Mouse (Mus musculus): ENCODE measurements around the gene Vps37b.

Vps37b gene

DNA sequence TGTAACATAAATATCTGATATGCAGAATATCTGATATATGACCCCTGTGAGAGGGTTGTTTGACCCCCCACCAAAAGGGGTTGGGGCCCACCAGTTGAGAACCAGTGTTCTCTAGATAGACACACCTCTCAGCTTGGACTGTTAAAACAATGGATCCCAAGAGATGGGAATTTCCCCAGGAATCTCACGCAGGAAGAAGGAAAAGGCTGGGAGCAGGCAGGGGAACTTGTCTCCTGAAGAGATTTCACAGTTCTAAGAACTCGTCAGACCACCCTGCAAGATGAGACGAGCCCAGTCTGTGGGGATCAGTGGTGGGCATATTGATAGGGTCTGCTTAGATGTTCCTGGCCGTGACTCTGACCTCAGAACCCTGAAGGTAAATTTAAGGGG, 52.1 kb downstream of the Vps37b start:
- no peak for DNase-seq (ENCODE audit: low read depth, low spot score)

DNA sequence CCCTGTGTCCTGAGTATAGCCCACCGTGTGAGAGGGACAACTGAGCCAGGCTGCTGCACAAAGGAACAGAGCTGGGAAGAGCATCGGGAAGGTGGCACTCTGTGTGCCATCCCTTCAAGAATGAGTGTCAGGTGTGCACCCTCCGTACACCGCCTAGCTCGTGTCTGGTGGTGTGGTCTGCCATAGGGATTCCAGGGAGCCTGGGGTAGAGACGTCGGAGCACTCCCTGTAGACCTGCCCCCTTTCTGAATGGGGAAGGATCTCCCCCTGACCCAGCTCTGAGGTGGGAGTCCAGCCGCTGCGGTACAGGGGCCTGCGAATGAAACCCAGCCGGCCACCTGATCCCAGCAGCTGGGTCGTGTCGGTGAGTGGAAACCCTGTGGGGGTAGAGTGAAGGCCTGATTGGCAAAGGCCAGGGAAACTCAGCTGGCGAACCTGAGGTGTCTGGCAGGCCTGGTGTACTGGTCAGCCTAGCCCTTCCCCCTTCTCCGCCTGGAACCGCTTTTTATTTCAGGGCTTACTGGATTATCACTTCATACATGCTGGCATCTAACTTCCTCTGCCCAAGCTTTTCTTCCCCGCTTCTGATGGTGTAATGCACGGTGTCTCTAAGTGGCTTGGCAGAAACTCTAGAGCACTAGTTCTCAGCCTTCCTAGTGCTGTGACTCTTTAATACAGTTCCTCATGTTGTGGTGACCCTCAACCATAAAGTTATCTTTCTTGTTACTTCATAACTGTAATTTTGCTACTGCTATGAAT, 52.7 kb downstream of the Vps37b start:
- no peak for DNase-seq (ENCODE audit: low read depth, low spot score)

DNA sequence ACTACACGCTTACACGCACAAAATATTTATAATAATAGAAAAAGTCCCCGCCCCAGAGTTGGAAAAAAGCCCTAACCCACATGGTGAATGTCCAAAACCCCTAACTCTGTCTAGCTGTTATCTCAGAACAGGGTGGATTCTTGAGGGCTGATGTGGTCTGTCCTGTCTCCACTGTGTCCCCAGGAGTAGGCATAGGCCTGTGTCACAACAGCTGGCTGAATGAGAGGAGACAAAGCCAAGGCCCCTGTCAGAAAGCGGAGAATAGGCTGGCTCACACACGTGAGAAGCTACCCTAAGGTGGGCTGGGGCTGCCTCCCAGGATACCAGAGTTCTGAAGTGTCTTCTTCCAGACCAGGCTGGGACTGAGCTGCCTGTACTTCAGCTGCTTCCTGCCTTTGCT, 53.9 kb downstream of the Vps37b start:
- DNase-seq (ENCODE audit: low read depth, low spot score): no peak

DNA sequence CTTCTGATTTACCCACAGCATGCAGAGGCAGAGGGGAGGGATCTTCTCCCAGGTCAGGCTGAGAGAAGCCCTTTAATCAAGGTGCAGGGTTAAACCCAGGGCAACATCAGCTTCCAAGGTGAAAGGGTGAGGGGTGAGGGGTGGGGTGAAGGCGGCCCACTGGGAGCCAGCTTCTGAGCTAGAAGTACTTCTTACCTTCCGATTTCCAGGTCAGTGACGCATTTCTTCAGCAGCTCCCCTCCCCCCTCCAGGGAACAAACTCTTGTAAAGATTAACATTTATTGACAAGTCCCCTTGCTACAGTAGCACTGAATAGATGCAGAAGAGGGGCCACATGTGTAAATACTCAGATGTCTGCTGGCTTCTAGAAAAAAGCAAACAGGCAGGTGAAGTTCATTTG, 54.8 kb downstream of the Vps37b start:
- no peak for DNase-seq (ENCODE audit: low read depth, low spot score)

DNA sequence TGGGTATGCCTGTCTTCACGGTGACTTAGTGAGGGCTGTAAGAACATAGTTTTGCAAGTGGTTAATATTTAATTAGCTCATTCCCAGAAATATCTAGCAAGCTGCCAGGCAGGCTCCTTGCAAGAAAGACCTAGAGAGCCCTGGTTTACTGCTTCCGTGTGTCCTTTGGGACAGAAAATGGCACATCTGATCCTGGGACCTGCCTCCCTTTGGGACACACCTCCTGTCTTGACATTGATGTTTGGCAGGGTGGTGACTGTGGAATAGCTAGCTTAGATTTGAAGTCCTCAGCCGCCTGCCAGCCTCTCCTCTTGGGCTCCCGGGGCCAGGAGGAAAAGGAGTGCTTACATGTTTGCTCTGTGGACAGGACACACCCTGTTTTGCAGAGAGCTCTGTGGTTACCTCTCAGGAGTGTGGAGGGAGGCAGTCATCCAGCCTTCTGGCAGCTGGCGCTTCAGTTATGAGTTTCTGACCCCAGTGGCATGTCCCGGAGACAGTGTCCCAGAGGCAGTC, 56.3 kb downstream of the Vps37b start:
- no peak for DNase-seq (ENCODE audit: low read depth, low spot score)

DNA sequence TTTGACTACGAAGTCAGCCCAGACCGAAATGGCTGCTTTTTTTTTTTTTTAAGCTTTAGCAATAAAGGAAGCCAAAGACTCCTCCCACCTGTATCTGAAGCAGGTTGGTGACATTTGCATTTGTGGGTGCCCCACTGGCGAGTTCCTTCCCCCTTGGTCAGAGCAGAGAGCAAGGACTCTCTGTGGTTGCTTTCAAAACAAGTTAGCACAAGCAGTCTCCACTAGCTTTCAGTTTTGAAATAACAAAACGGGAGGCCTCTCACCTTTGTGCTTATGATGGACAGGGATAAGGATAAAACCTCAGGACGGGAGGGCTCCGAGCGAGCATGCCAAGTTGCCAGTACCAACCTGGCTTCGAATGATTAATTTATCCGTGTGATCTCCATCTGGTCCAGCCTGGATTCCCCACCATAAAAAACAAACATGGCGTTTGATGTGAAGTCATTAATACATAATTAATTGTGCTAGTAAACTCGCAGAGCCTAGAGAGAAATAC, 57.4 kb downstream of the Vps37b start:
- no peak for DNase-seq (ENCODE audit: low read depth, low spot score)

DNA sequence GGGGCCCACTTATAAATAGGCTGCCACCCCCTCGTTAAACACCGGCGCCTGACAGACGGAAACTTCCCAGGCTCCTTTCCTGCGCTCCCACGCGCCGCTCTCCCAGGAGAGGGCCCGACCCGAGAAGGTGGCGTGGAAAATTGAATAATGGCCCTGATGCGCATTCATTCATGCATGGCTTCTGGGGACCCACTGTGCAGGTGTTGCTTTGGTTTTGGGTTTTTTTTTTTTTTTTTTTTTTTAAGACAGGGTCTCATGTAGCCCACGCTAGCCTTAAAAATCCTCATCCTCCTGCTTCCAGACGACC, 57.9 kb downstream of the Vps37b start:
- DNase-seq (ENCODE audit: low read depth, low spot score): no peak

DNA sequence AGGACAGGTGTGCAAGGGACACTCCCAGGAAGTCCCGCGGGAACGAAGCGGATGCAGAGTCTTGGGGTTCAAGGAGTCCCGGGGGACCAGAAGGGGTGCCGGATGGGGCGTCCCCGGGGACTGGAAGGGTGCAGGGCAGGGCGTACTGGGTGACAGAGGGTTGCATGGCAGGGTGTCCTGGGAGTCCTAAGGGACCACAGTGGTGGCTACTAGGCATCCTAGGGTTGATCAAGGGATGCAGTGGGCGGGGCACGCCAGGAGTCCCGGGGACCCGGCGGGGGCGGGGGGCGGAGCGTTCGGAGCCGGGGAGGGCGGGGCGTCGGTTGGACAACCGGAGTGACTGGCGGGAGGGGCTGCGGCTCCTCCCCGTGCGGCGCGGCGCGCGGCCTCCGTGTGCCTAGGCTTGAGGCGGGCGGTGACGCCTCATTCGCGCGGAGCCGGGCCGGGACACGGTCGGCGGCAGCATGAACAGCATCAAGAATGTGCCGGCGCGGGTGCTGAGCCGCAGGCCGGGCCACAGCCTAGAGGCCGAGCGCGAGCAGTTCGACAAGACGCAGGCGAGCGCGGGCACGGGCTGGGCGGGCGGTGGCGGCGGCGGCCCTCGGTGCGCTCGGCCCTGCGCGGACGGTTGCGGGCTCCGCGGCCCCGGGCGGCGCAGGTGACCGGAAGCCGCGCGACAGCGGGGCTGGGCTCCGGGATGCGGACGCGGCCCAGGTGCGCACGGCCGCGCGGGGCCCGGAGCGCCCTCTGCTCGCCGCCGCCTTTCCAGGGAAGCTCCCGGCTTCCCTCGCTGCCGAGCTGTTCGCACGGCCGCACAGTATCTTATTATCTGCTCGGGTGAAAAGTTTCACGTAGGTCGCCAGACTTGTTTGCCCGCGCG, 58.5 kb downstream of the Vps37b start, which contains the start of gene Hip1r:
Gene Hip1r, plus strand, starts transcription at position 330 of the 880 bp plus-strand sequence.
- DNase-seq (ENCODE audit: low read depth, low spot score): no peak

DNA sequence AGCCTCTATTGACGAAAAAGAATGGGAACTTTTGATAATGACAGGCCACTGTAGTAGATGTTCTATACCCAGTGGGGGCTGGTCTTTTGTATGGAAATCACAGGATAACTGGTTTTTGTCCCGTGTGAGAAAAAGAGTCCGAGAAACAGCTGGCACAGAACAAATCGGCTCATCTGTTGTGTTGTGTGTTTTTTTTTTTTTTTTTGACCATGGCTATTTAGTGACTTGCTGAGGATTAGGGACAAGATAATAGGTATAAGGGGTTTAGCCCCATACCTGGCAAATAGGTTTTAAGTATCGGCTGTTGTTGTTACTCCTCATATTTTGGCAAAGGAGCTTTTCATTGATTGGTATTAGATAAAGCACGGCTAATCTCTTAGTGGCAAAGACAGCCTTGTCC, 59.6 kb downstream of the Vps37b start:
- no peak for DNase-seq (ENCODE audit: low read depth, low spot score)

DNA sequence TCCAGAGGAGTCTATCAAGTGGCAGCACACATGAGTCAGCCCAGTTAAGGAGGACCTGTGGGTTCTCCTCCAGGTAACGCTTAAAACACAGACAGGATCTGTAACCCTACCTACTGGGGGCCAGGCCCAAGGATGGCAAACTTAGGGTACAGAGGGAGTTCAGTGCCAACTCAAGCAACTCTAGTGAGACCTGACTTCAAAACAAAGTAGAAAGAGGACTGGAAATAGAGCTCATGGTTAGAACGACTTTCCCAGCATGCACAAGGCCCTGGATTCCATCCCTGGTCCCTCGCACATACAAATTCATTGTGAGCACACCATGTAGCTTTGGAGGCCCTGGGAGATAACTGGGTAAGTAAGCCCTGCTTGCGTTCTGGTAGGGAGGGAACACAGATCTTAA, 61.5 kb downstream of the Vps37b start:
- DNase-seq (ENCODE audit: low read depth, low spot score): no peak

DNA sequence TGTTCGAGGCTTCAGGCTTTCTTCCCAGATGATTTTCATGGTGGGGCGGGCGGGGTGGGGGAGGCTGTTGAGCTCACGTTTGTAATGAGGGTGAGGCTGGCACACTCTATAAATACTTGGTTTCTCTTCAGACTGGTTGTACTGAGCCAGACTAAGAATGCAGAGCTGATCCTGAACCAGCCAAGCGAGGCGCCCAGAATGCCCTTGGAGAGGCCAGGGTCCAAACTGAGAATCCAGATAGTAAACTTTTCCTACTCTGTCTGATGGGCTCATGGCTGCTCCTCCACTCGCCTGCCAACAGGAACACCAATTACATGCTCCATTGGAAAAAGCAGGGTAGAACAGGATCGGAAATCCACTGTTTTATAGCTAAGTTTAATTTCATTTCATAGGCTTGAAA, 62.9 kb downstream of the Vps37b start:
- DNase-seq (ENCODE audit: low read depth, low spot score): no peak

DNA sequence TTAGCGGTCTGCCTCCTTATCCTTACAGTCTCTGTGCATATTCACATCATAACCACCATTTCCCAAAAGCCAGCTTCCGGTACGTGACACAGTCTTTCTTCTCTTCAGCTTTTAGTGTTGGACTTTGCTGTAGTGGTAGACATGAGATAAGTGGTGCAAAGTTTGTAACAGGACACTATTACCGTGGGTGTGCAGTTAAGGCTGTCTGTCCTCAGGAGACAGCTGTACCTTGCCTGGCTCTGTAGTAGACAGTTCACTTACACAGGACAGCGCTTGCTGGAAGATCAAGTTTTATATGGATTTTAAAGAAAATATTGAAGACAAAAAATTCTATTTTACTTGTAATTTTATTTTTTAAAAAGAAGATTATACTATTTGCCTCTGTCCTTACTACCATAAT, 63.6 kb downstream of the Vps37b start:
- no peak for DNase-seq (ENCODE audit: low read depth, low spot score)

DNA sequence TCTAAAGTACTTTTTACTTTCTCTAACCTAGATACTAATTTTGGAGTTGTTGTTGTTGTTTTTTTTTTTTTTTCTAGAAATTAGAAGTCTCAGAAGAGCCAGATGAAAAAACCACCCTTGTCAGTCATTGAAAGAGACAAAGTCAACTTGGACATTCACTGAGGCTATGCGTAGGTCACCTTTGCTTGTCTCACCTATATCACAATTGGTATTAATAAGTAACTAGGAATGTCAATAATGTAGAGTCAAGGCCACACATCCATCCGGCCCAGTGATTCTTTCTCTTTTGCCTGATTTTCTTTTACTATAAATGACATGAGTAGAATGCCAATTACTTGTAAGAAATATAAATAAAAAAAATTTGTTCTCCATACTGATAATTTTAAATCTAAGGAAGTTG, 65.3 kb downstream of the Vps37b start:
- DNase-seq (ENCODE audit: low read depth, low spot score): no peak

DNA sequence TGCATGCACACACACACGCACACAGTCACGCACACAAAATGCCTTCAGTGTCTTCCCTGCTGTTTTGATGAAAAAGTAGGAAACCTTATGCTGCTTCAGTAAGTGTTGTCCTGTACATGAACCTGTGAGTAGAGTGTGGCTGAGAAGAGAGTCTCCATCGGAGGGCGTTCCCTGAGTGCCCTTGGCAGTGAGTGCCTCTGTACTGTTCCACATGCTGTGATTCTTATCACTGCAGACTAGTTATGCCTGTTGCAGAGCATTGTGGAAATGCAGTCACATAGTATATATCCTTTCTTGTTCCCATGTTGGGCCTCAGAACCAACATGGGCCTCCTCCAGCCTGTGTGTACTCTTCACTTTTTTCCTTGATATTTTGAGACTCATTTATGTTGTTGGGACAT, 67.9 kb downstream of the Vps37b start:
- no peak for DNase-seq (ENCODE audit: low read depth, low spot score)

DNA sequence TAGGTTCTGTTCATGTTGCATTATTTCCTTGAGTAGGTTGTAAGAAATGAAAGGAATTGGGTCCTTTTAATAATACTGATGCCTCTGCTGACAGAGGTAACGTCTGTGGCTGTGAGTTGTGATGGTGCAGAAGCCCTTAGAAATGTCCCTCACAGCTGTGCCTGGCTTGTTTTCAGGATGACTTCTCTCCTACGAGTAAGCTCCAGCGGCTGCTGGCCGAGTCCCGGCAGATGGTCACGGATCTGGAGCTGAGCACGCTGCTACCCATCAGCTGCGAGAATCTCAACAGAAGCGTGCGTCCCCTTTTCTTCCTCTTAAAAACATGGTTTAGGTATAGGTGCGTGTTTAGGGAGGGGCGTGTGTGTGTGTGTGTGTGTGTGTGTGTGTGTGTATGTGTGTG, 71.0 kb downstream of the Vps37b start:
- no peak for DNase-seq (ENCODE audit: low read depth, low spot score)

DNA sequence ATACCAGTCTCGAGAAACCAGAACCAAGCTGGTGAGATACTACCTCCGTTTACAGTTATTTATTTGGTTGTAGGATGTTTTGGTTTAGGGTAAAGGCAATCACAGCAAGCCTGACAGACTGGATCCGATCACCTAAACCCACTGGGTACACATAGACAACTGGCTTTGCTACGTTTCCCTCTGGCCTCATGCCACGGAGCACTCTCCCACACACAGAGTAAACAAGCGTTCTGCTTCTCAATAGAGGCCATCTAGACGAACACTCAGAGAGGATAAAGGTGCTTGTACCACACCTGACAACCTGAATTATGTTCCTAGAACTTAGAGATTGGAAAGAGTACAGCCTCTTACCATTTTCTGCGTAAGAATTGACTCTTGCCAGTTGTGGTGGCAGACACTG, 71.9 kb downstream of the Vps37b start:
- DNase-seq (ENCODE audit: low read depth, low spot score): no peak

DNA sequence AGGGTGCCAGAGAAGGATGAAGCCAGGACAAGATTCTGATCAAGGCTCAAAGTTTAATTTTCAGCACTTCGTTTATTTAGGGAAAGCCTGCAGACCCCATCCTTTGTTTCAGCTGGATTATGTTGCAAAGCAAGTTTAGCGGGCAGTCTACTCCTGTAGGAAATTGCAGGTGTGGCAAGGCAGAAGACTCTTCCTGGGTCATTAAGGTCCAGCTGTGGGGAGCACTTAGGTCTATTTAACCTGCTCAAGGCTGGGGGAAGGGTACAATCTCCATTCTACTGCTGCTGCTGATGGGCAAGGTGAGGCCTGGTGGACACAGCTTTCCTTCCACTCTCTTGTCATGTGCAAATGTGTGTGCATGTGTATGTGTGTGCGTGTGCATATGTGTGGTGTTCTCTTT, 73.1 kb downstream of the Vps37b start:
- DNase-seq (ENCODE audit: low read depth, low spot score): no peak

DNA sequence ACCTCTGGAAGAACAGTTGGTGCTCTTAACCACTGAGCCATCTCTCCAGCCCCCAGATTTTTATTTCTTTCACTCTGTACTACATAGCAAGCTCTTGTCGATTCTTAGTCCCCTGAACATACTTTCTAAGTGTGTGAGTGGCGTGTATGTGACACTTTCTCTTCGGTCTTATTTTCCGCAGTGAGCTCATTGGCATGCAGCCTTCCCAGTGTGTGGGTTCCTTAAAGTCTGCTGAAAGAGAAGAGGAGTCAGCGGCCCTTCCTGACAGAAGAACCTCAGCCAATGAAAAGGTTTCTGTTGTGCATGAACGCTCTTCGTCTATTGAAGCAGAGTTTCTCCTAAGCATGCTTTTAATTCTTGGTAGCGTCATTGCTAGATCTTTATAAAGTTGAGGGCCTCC, 74.9 kb downstream of the Vps37b start:
- no peak for DNase-seq (ENCODE audit: low read depth, low spot score)
